ENCODE assay signal across 9 mouse cellular contexts in the genomic region with DNA sequence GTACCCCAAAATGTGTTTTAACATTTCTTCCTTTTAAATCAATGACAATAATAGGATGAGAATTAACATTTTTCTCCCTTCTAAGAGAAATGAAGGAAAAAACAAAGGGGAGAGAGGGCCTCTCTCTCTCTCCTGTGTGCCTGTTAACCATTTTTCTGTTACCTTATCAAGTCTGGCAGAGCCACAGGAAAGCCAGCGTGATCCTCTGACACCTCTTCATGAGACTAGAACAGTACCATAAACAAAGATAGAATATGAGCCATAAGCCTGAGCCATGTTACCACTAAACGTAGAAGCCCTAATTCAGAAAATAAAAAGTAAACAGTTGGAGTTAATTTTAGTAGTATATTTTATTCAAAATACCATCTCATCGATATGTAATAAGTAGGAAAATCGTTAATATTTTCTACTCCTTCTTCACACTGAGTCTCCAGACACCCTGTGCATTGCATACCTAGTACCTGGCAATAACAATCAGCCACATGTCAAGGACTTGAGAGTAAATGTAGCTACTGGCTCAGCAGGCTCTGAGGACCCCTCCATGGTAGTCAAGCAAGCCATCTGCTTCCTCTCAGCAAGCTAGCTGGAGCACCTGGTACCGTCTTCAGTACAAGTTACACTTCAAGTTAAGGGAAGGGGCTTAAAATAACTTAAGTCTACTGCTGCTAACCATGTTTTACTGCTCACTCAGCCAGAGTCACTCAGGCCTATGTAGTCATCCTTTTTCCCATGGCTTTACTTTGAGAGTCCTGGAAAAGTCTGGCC. TPM values are rescaled to one million over a fixed set of nuclear protein-coding genes. Genes with fewer than 3 reads are reported as not detected.
DNase-seq lines count a peak whose midpoint lies in the region; ATAC-seq and TF ChIP-seq lines count a peak whose summit lies in the region.
"Had no signal": no experiment of that assay in that cellular context is flagged by ENCODE, and none has a peak within 500 bp of the region (broad histone marks: within the 10 kb centered on the region; RNA-seq: fewer than 3 reads in every experiment).

No protein-coding gene starts in this region.

- no peaks in the 10 kb centered on the region for H3K9me3 ChIP-seq in forebrain, embryonic 13.5 days (replicated peaks)
- H3K9me3 ChIP-seq in limb, embryonic 15.5 days, result no peaks in the 10 kb centered on the region

- H3K27ac ChIP-seq in gastrocnemius, adult 2 months, result no peak overlapping the region
- no peak overlapping the region; the same call in 1 of the 2 replicates for H3K27ac ChIP-seq in forebrain, embryonic 13.5 days
- 0 out of 2 replicates have a peak overlapping the region, but pooled peaks have one; percentile 95 for H3K27ac ChIP-seq in limb, embryonic 15.5 days

- H3K27me3 ChIP-seq in forebrain, embryonic 13.5 days, result no peaks in the 10 kb centered on the region
- H3K27me3 ChIP-seq in limb, embryonic 15.5 days, result no peaks in the 10 kb centered on the region

- no peak for ATAC-seq in forebrain, embryonic 13.5 days
- no peak for ATAC-seq in limb, embryonic 15.5 days (ENCODE audit: insufficient number of reproducible peaks, low FRiP score, low TSS enrichment, low read depth)
- ATAC-seq: CD4-positive, CD25-positive, alpha-beta regulatory T cell, adult 4 months had no signal

- WGBS in forebrain, embryonic 13.5 days, result 75% methylated on average over 5 of the region's 5 CpGs
- WGBS in limb, embryonic 15.5 days, result 58% methylated on average over 5 of the region's 5 CpGs

- H3K4me2 ChIP-seq in forebrain, embryonic 13.5 days, result peak overlapping the region; percentile 98
- H3K4me2 ChIP-seq in limb, embryonic 15.5 days, result peak overlapping the region; percentile 79

- peak overlapping the region; percentile 88 for H3K4me3 ChIP-seq in gastrocnemius, adult 2 months
- H3K4me3 ChIP-seq in forebrain, embryonic 13.5 days, result peak overlapping the region; percentile 73
- peak overlapping the region; percentile 72 for H3K4me3 ChIP-seq in limb, embryonic 15.5 days

- peak overlapping the region; percentile 73; the same call in 1 of the 2 replicates for H3K9ac ChIP-seq in forebrain, embryonic 13.5 days
- peak overlapping the region; percentile 87; the same call in 1 of the 2 replicates for H3K9ac ChIP-seq in limb, embryonic 15.5 days

- TF ChIP-seq CTCF in gastrocnemius, adult 2 months (IDR thresholded peaks at IDR 0.05), result no peak

- peaks cover 28% of the 10 kb centered on the region for H3K4me1 ChIP-seq in forebrain, embryonic 13.5 days
- peaks cover 41% of the 10 kb centered on the region for H3K4me1 ChIP-seq in limb, embryonic 15.5 days

- intact Hi-C loops in gastrocnemius, adult 2 months (cut with DNase I), result loop anchor here (5.0 kb wide), 1 partner anchor 62 kb away; no protein-coding TSS in a partner anchor
- intact Hi-C loops in gastrocnemius, postnatal 14 days (cut with DNase I; ENCODE audit: low total_unique reads), result no loop called here
- intact Hi-C loops in left cerebral cortex, postnatal 36 days (cut with DNase I), result no loop called here

- DNase-seq in gastrocnemius, adult 2 months, result no peak
- no peak for DNase-seq in gastrocnemius, postnatal 14 days
- peak; percentile 18 for DNase-seq in 3T3-L1 (ENCODE audit: low read depth, low spot score)
- DNase-seq in adrenal gland, adult 8-10 months, result no peak
- no peak for DNase-seq in left cerebral cortex, postnatal 36 days (ENCODE audit: low spot score in 2 of 2)
- no peak for DNase-seq in frontal cortex, postnatal 14 days (ENCODE audit: low spot score in 2 of 2)

- no peaks in the 10 kb centered on the region for H3K36me3 ChIP-seq in forebrain, embryonic 13.5 days (ENCODE audit: poor library complexity, severe bottlenecking)
- H3K36me3 ChIP-seq in limb, embryonic 15.5 days, result no peaks in the 10 kb centered on the region

RNA-seq across cellular contexts. Expression of a gene that starts 2.2 kb away (rescaled TPM):
- total RNA-seq in gastrocnemius, adult 2 months (2021), result 1 to 10 TPM; 4.4 to 9.0 TPM
- 1 to 10 TPM; 4.9 to 5.3 TPM for total RNA-seq in gastrocnemius, postnatal 14 days (2021)
- polyA plus RNA-seq in forebrain, embryonic 13.5 days (2015; fragmentation: Nextera tagmentation; extraction: Ambion mirVana), result 3.8 and 4.2 TPM in 2 replicates
- polyA plus RNA-seq in limb, embryonic 15.5 days (2015; fragmentation: Nextera tagmentation; extraction: Ambion mirVana), result 13.0 and 13.3 TPM in 2 replicates
- total RNA-seq in adrenal gland, adult 8-10 months (2022), result 10 to 100 TPM; 15.9 to 17.5 (median 15.9) TPM
- 1 to 10 TPM; 6.1 to 7.1 TPM for total RNA-seq in left cerebral cortex, postnatal 36 days (2021)
